Mouse (Mus musculus): Measurements from ENCODE around the gene Mgat4a.

Mgat4a gene

GRCm38 (mm10) chr1:37491672-37492071 is 49.1 kb downstream of the Mgat4a start:
- no peak for DNase-seq

DNA sequence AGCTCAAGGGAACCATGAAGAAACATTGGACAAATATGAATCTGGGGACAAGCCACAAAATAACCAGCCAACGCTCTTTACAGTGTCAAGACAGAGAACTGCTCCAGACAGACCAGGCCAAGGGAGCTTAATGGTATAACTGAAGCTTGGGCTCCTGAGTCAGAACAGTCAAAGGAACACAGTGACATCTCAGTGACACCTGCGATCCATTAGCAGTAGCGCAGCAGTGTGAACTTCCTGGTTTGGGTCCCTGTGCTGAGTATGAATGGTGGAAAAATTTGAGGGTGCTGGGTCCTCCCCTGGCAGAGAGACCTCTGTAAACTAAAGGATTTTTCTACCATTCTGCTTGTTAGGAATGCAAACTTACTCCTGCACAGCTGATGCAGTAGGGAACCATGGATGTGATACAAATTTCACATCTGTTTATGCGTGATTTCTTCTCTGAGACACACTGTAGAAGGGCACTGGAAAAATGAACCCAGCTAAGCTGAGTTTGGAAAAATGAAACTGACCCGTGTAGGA is 50.1 kb downstream of the Mgat4a start:
- no peak for DNase-seq

DNA sequence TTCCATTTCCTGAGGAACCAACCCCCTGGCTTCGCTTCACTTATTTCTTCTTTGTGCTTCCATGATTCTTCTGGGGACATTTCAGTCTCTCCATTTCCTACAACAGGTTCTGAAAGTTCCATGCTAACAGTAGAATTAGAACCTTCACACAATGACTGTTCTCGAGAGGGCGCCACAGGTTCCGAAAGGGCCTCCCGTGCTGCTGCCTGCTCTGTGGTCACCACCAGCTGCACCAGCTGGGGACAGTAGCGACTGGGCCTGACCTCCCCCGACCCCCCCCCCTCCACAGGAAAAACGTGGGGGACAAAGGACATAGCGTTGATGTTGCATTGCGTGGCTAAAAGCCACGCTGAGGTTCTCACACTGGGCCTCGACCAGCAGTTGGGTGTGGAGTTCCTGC is 52.3 kb downstream of the Mgat4a start:
- no peak for DNase-seq

GRCm38 (mm10) chr1:37486994-37487393 is 53.8 kb downstream of the Mgat4a start:
- DNase-seq, result no peak

DNA sequence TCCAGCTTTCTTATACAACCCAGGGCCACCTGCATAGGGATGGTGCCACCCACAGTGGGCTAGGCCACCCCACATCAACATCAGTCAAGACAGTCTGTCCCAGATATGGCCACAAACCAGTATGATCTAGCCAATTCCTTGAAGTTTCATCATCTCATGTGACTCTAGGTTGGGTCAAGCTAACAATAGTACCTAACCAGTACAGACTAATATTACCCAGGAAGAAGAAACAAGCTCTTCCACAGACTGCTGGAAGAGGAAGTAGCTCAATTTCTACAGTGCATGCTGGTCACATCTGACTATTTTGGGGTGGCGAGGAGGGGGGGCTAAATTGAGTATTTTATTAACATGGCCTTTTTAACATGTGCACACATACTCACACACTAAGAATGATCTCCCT is 54.4 kb downstream of the Mgat4a start:
- no peak for DNase-seq

GRCm38 (mm10) chr1:37484612-37485011 is 56.2 kb downstream of the Mgat4a start:
- DNase-seq, result no peak

DNA sequence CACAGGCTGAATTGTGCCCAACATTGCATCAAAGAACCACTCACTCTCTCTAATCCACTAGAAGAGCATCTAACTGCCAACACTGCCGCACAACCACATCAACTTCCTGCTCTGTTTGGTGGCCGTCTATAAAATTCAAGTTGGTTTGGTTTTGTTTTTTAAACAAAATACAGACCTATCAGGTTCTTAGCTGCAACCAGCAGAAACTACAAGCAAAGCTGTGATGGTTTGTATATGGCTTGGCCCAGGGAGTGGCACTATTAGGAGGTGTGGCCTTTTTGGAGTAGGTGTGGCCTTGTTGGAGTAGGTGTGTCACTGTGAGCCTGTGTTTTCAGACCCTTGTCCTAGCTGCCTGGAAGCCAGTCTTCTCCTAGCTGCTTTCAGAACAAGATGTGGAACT is 59.5 kb downstream of the Mgat4a start:
- no peak for DNase-seq

DNA sequence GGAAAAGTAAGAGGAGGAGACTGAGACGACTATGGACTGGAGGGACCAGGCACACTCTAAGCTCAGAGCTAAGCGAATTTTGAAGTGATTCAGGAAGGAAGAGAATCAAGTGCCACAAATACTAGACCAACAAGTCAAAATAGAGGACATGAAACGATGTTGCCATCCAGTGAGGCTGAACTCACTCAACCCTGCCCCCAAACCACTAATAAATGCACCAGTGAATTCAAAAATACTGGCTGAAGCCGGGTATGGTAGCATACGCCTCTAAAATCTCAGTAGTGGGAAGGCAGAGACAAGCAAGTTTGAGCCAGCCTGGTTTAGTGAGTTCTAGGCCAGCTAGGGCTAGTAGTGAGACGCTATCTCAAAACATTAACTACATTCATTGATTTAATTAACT is 60.1 kb downstream of the Mgat4a start:
- DNase-seq, result no peak

DNA sequence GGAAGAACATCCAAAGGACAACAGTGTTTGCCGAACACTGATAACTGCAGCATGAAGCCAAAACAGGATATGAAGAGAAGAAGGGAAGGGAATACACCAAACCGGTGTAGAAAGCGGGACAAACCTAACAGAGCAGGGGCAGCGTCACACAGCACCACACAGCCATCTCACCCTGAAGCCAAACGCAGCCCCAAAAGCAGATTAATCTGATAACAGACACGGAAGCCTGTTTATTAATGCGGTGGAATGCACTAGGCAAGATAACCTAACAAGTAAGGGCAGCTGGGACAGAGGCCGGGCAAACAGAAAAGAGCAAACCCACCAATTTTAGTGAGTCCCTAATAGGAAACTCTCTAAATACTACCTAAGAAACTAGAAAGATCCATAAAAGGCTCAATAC is 61.1 kb downstream of the Mgat4a start:
- DNase-seq, result no peak

- DNase-seq, result no peak
These were observed 61.7 kb downstream of the Mgat4a start for GRCm38 (mm10) chr1:37479074-37479473.

- no peak for DNase-seq
These were observed 62.4 kb downstream of the Mgat4a start for GRCm38 (mm10) chr1:37478416-37478815.

DNA sequence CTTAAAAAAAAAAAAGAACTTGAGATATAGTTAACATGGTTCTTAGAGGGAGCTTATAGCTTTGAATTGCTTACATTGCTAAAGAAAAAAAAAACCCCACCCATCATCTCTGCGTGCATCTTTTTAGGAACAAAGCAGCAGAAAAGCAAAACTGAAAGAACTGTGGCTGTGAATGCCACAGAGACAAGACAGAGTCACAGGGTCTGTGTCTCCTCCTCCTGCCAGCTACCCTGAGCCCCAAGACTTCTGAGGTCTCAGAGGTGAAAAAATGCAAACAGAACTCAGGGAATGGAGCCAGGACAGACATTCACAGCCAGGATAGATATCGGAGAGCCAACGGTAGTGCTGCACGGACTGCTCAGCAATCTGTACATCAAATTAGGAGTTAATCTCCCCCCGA is 62.9 kb downstream of the Mgat4a start:
- no peak for DNase-seq

DNA sequence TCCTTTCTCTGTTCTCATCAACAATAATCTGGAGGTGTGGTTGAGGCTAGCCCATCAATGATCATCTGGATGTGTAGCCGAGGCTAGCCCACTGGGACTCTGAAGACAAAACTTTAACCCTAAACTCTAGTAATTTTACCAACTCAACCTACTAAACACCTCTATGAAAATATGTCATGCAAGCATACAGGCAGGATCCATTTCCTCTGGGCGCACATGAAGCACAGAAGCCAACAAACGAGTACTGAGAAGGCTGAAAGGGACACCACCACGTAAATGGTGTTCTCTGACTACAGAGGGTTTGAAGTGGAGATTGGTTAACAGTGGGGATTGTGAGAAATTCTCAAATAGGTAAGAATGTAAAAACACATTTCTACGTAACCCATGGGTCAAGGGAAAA is 63.6 kb downstream of the Mgat4a start:
- DNase-seq, result no peak

DNA sequence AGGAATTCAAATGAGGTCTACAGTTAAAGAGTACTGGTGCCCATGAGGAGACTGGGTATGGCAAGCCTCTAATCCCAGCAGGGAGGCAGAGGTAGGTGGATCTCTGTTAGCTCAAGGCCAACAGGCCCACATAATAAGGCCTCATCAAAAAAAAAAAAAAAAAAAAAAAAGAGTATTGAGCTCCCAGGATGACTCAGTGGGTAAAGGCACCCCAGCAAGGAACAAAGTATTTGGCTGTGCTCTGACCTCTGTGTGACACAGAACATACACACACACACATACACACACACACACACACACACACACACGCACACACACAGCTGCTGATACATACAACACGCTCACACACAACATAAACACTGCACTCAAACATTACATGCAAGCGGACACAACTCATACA is 65.5 kb downstream of the Mgat4a start:
- DNase-seq, result no peak

GRCm38 (mm10) chr1:37474634-37475190 is 66.1 kb downstream of the Mgat4a start:
- DNase-seq, result no peak

DNA sequence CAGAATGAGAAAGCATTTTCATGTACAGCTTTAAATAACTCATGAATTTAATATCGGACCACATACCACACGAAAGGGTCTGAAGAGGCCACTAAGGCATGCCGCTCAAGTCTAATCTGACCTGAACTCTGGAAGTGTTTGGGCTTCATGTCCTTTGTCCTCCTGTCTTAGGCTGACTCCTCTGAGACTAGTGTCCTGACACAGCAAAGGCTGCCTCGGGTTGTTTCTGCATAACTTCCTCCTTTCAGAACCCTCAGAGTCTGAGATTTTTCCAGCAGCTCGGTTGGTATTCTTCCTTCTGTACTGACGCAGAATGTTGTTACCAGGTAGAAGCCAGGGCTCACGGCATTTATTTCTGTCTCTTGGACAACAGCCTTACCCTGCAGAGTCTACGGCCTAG is 66.8 kb downstream of the Mgat4a start:
- peak; percentile 22 for DNase-seq

DNA sequence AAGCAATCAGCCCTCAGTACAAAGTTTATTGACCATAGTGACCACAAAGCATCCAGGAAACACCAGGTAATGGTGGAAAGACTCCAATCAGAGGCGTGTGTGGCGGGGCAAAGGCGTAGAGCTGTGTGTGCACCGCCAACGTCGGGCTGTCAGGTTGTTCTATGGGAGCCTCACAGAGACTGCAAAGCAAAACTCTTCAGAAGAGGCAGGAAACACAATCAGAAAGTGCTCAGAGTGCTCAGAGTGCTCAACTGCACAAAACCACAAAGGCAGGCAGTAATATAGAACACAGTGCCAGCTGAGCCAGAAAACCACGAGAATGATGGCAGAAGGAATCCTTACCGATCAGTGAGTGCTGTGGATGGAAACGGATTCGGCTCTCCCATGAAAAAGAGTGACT is 67.6 kb downstream of the Mgat4a start:
- no peak for DNase-seq

DNA sequence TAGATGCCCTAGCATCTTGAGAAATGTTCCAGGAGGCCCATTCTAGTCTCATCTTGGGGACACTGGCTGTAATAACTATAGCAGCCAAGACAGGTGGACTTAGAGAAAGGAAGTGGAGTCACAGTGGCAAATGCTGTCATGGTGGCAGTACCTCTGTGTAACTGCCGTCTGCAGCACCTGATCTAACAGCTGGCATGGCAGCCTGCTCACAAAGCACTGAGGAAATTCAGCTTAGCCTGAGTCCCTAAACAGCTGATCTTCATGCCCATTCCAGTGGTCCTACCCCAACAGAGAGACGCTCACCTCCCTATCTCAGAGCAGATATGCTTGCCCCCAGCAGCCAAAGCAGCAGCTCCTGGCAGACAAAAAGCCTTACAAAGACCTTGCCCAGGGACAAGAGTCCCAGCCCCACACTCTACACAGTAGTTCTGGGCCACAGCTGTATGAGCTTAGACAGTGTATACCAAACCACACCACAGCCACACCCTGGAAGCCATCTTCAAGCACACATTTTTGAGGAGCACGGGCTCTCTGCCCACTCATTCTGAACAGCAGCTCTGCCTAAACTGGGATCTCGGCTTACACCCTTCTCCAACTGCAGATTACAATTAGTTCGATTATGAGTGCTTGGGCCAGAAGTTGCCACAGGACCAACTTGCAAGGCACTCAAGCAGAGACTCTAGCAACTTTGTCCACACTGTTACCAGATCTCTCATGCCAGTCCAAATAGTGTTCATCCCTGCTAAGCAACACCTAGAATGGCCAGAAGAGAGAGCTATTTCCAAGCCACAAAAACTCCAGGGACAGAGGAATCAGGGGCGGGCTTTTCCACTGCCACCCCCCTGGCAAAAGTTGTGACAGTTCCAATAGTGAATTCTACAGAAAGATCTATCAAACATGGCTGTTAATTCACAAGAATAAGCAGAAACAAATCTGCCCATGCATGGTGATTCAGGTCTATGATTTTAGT is 69.4 kb downstream of the Mgat4a start:
- DNase-seq, result no peak

GRCm38 (mm10) chr1:37469007-37469406 is 71.8 kb downstream of the Mgat4a start:
- DNase-seq, result no peak

DNA sequence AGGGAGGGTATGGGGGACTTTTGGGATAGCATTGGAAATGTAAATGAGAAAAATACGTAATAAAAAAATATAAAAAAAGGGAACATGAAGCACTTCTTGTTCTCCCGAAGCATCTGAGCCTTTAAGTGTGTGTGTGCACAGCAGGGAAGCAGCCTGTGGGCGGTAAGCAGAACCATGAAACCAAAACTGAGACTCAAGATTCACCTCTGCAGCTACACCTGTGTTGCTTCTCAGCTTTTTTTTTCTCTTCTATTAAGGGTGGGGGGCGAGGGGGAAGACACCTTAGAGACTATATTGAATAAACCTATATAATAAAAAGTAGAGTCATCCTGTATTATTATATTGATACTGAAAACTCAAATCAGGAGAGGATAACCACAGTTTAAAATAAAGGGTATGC is 73.0 kb downstream of the Mgat4a start:
- DNase-seq, result no peak

DNA sequence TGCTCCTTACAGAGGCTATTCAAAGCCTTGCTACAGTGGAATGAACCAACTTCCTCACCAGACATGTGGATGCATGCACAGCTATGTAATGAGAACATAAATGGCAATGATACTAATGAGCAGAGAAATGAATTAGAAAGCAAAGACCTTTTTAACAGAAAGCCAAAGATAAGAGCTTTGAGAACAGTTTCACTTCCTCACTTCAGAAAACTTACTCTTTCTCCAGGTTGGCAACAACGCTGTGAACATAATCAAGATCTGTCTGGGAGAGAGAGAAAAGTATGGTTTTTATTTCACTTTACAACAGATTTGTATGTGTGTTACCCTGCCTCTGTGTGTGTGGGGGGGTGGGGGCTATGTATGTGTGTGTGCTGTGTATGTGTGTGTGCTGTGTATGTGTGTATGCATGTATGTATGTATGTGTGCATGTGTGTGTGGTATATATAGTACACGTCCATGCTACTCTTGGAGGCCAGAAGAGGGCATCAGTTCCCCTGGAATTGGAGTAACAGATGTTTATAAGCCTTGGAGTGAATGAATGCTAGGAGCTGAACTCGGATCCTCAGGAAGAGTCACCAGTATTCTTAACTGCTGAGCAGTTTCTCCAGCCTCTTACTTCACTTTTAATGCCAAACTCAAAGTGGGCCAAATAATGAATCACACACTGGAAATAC is 74.4 kb downstream of the Mgat4a start:
- DNase-seq, result no peak

DNA sequence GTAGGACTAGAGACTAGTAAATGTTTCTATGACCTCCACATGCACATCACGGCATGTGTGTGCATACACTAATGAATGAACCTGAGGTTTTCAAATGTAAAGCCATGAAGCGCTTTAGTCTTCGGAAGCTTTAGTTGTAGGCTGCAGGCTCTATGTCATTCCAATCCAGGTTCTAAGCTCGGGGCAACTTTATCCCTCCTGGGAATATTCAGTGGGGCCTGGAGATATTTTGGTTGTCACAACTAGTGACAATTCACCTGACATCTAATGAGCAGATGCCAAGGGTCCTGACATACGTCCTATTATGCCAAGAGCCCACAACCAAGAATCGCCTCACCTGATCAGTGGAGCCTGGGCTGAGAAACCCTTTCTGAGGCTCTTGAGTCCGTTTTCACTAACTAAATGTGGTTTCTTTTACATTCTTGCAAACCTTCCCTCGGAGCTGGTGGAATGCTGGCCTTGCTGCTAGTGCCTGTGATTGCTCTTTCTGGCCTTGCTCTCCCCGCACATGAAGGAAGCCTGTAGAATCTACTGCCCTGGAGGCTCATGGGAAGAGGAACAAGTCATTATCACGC is 75.9 kb downstream of the Mgat4a start:
- no peak for DNase-seq

DNA sequence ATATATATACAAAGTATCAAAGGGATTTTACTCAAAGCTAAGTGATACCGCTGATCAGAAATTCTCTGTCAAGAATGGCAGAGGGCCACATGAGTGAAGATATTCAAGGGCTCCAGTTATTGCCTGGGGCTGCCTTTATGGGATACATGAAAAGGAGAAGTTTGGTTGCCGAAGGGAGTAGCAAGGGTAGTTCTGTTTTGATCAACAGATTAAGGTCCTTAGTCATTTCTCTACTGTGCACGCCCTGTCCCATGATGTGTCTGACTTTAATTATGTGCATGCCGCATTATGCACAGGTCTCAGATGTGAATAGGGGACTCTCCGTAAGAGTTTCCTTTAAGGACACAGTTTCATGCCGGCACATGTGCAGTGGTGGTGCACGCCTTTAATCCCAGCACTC is 83.3 kb downstream of the Mgat4a start:
- no peak for DNase-seq

All from kidney, adult 9 months (tissue).